Mouse (Mus musculus) adipocyte (in vitro differentiated cells): Measurements from ENCODE around the gene Tlx3.
A peak's percentile ranks its signal among the peaks of the same experiment; 100 is the strongest.

ENCODE experiments used
- DNase-seq: peaks from one replicate; pipeline ENCODE4 v3.0.0-alpha.2; 2016; ENCODE audit warnings: low spot score

The Tlx3 gene

GRCm38 (mm10) chr11:33203383-33204328 is at the start of gene Tlx3:
TSS of gene Tlx3 (minus strand) at chr11:33203589.
- DNase-seq, result no peak

DNA sequence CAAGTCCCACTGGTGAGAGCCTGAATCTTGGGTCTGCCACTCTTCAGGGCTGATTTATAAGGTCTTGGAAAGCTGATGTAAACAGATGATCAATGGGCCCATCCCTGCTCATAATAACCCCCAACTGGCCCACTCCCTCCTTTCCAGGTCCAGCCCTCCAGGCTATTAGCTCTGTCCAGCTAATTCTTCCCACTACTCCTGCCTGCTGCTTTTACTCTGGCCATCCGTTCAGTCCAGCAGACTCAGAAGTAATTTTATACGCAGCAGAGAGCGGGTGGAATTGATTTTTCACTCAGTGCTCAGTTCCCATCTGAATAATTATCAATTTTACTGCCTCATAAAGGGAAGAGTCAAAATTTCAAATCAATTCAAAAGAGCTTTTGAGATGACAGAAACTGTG is 36.9 kb upstream of the Tlx3 start:
- no peak for DNase-seq

- no peak for DNase-seq
Measured at GRCm38 (mm10) chr11:33234134-33234533, 30.7 kb upstream of the Tlx3 start.

DNA sequence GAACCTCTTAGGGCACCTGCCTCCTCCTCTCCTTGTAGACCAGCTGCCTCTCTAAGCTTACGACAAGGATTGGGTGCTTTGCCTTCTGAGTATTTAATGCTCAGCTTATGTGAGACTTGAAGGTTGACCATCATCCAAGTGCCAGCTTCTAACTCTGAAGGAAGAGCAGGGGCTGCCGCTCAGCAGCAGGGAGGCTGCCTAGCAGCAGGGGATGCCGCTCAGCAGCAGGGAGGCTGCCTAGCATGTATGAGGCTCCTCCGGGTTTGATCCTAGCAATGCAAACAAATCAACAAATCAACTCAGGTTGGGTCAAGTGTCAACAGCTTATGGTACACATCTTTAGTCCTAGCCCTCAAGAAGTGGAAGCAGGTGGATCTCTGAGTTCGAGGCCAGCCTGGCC is 28.7 kb upstream of the Tlx3 start:
- DNase-seq, result no peak

DNA sequence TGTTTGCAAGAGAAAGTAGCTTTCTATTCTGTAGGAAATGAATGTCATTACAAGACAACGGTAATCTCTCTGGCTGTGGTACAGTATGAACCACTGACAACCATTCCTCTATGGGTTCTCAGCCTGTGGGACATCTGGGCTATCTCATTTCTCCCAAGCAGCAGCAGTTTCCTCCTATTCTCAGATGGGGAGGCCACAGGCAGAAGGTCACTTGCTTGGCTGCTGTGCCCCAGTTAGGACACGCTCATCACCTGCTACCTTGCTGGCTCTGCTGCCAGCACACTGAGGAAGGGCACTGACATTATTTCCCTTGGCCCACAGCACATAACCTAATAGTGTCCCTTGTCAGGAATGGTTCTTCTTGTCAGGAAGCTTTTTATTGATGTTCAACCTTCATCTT is 24.8 kb upstream of the Tlx3 start:
- DNase-seq, result no peak

DNA sequence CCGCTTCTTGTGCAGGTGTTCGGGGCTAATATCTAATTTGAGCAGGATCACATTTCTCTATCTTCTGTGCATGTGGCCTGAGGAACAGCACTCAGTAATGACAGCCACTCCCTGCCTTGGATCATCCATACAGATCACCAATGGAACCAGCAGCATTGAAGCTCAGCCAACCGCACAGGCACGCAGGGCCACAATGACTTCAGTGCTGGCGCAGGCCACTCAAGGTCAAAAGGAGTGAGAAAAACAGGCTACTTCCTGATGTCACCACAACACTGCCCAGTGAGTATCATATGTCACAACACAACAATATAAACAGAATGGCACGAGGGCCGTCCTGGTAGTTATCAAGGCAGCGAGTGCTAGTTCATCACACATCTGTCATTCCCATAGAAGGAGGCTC is 23.1 kb upstream of the Tlx3 start:
- no peak for DNase-seq

DNA sequence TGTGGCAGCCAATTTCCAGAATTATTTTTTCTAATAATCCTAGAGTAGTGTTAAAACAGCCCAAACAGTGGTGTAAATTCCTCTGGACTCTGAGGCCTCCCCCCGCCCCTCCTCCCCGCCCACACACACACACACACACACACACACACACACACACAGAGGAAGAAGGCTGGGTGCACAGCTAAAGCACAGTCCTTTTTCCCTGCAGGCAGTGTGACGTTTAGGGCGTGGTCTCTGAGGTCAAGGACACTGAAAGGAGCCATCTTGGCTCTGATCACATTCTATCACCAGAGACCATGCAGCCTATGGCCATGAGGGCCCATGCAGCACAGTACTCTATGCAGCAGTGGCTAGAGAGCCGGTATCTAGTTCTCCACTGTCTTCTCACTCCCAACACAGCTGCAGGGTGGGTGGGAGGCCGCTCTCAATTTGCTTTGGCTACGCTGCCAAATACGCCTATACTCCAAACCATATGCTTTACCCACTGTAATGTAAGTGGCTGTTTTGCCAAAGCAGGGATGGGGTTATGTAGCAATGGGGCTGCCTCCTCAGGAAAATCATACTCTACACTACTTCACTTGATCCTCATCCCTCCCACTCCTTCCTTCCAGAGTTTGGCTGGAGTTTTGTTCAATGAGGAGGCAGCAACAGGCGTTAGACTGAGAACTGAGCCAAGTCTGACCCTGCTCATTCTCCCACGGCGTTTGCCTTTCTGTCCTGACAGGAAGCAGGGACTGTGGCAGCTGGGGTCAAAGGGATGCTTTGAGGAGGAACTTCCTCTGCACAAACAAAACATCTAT is 18.4 kb upstream of the Tlx3 start:
- DNase-seq, result no peak

DNA sequence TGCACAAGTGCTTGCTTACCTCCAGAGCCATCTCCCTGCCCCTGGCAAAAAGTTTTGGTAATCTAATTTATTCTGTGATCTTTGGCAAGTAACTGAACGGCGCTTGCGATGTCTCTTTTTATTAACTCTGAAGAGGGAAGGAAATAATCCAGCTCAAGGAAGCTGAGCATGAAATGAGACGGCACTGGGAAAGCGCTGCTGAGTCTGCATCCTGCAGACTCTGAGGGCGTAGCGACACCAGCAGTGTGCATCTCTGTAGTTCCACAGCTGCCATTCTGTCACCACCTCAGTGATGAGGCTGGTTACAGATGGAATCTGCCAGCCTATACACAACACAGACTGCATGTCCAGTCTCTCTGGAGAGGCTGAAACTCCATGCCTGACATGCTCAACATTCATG is 17.4 kb upstream of the Tlx3 start:
- no peak for DNase-seq

GRCm38 (mm10) chr11:33217384-33218079 is 14.1 kb upstream of the Tlx3 start:
- peak; percentile 3 for DNase-seq

- DNase-seq, result no peak
Measured at GRCm38 (mm10) chr11:33207411-33207810, 4.0 kb upstream of the Tlx3 start.

DNA sequence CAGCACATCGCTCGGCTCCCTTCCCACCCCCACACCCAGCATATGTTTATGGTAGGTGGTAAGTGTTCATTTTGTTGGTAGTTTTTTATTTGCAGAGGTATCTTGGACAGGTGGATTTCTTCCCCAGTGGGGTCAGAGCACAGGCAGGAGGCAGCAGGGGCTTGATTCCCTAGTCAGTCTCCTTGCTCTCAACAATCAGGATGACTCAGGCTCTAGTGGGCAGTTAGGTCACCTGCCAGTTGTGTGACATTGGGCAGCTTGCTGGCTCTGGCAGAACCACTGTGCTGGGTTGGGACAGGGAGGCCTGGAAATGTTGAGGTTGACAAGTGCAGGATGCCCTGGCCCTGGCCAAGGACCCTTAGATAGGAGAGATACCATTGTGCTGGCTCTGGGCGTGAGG is 1.6 kb upstream of the Tlx3 start:
- no peak for DNase-seq

DNA sequence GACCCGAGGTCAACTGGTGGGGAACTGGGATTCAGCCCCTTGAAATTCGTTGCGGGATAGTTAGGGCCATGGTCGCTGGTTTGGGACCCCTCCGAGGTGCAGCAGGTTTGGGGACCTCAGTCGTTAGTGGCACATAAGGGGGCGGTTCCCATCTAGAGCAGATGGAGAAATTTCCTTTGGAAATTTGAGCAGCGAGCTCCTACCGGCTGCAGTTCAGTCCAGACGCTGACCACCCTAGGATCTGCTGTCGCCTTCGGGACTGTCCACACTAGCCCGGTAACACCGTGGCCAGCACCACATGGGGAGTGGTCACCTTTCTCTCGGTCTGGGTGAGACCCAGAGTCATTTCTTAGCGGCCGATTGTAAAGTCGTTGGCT is 928 bp upstream of the Tlx3 start:
- DNase-seq, result no peak

- no peak for DNase-seq
Measured at GRCm38 (mm10) chr11:33202972-33203371, 417 bp downstream of the Tlx3 start.

- DNase-seq, result no peak
Measured at GRCm38 (mm10) chr11:33202296-33202695, 1.1 kb downstream of the Tlx3 start.

- DNase-seq, result no peak
Measured at GRCm38 (mm10) chr11:33201626-33202010, 1.8 kb downstream of the Tlx3 start.

DNA sequence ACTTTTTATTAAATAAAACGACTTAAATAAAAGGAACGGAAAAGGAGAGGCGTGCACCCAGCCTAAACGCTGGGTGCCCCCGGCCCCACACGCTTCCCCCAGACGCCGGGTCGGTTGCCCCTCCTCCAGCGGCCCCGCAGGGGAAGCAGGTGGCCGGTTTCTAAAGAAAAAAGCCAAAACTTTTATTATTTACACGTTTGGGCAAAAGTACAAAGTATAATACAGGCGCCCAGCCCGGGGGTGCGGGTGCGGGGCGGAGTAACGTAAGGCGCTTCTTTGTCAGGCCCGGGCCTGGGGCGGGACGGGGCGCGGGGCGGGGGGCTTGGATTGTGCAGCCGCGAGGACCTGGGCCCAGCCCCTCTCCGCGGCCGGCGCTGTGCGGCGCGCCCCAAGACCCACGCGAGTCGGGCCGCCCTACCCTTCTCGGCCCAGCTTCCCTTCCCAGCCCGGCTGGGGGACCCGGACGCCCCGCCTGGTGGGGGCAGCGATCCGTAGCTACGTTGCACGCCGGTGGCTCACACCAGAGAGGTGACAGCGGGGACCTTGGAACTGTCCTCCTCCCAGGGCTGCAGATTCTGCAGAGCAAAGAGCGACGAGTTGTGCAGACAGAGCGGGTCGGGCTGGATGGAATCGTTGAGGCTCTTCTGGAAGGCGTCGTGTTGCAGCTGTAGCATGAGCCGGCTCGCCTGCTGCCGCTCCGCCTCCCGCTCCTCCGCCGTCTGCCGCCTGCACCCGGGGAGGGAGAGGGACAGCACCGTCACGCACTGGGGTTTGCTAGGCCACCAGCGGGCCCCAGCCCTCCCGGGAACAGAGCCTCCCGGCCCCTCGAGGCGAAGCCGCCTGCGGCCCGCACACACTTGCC is 2.4 kb downstream of the Tlx3 start:
- no peak for DNase-seq

DNA sequence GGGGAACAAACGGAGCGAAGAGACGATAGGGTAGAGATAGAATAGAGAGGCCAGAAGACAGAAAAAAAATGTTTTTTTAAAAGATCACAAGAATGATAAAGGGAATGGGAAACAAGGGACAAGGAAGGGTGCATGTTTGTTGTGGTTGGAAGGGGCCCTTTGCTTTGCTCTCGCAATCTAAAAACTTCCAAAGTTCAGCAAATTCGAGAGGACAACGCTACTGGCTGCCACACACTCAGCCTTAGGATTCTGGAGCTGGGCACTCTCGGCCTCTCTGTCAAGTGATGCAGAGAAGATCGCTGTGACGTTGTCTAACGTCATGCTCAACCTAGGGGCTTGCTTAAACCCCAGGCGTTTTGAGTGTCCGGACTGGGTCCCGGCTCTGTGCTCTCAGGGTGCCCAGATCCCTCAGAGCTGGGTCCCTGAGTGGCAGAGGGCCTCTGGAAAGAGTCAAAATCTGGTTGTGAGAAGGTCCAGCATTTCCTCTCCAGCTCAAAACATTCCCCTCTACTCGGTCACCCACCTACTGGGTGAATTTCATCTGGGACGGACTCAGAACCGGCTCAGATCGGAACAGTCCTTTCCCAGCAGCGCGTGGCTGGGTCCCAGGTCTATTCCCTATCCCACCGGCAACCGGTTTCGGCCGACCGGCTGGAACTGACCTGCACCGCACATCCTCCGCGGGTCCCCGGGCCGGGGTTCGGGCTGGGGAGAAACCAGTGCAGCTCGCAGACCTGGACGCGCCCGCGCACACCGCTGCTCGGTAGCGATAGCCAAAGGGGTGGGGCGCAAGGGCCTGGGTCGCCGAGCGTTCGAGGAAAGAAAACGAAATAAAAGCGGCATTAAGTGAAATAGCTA is 3.3 kb downstream of the Tlx3 start:
- no peak for DNase-seq

DNA sequence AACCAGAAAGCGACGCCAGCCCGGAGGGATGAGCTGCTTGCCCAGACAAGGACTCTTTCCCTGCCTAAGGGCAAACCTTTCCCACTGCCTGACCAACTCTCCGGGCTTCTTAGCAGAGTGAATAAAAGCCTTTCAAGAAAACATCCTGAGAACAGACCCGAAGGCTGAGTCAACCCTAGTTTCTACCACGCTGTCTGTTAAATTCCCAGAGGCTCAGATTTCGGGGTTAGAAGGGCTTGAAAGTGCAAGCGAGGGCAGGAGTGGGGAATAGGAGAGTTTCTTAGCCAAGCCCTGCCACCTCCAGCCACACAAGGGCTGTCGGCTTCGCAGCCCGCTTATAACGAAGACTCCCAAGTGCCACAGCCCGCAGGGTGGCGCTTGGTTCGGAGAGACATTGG is 4.3 kb downstream of the Tlx3 start:
- DNase-seq, result no peak

- DNase-seq, result no peak
Measured at GRCm38 (mm10) chr11:33198351-33199116, 4.9 kb downstream of the Tlx3 start.

GRCm38 (mm10) chr11:33197673-33198072 is 5.7 kb downstream of the Tlx3 start:
- DNase-seq, result no peak
